Mouse (Mus musculus) lung, postnatal 4 days (tissue): ENCODE measurements around the gene Gm20661.

Experiments used
- DNase-seq, 2 experiments: peaks; one replicate each; pipeline ENCODE4 v3.0.0; 2021

The Gm20661 gene

GRCm38 (mm10) chr9:107982681-107983346 lies at the start of gene Gm20661:
Gm20661 (plus strand) TSS chr9:107983058.
- peak; percentile 88 to 94 for DNase-seq

- DNase-seq: no peak
Observed at GRCm38 (mm10) chr9:107934146-107934545, 48.7 kb upstream of the Gm20661 start.

- DNase-seq: no peak
Observed at GRCm38 (mm10) chr9:107935374-107935773, 47.5 kb upstream of the Gm20661 start, which contains the start of gene Camkv. Camkv (plus strand) TSS chr9:107935674.

GRCm38 (mm10) chr9:107935790-107936214 lies 47.1 kb upstream of the Gm20661 start:
- DNase-seq: peak in 1 of 2 experiments; percentile 43

GRCm38 (mm10) chr9:107936215-107936822 lies 46.5 kb upstream of the Gm20661 start:
- no peak for DNase-seq

GRCm38 (mm10) chr9:107936831-107937230 lies 46.0 kb upstream of the Gm20661 start:
- no peak for DNase-seq

GRCm38 (mm10) chr9:107947241-107948194 lies 35.3 kb upstream of the Gm20661 start:
- no peak for DNase-seq

GRCm38 (mm10) chr9:107949184-107949921 lies 33.5 kb upstream of the Gm20661 start:
- no peak for DNase-seq

- DNase-seq: no peak
Observed at GRCm38 (mm10) chr9:107949922-107950235, 33.0 kb upstream of the Gm20661 start, which contains the start of gene Traip. Traip (plus strand) TSS chr9:107950136.

GRCm38 (mm10) chr9:107950460-107951355 lies 32.1 kb upstream of the Gm20661 start:
- peak; percentile 94 for DNase-seq

- DNase-seq: peak in 1 of 2 experiments; percentile 44
Observed at GRCm38 (mm10) chr9:107955613-107956289, 27.1 kb upstream of the Gm20661 start.

GRCm38 (mm10) chr9:107957141-107957540 lies 25.7 kb upstream of the Gm20661 start:
- DNase-seq: no peak

- DNase-seq: peak in 1 of 2 experiments; percentile 51
Observed at GRCm38 (mm10) chr9:107959896-107960295, 23.0 kb upstream of the Gm20661 start.

- DNase-seq: no peak
Observed at GRCm38 (mm10) chr9:107960928-107961327, 21.9 kb upstream of the Gm20661 start.

GRCm38 (mm10) chr9:107961351-107961762 lies 21.5 kb upstream of the Gm20661 start:
- DNase-seq: no peak

GRCm38 (mm10) chr9:107961881-107962280 lies 21.0 kb upstream of the Gm20661 start:
- DNase-seq: peak; percentile 45 to 67

- DNase-seq: no peak
Observed at GRCm38 (mm10) chr9:107962916-107963315, 19.9 kb upstream of the Gm20661 start.

GRCm38 (mm10) chr9:107963700-107964099 lies 19.2 kb upstream of the Gm20661 start:
- peak; percentile 81 to 92 for DNase-seq

- no peak for DNase-seq
Observed at GRCm38 (mm10) chr9:107964681-107965080, 18.2 kb upstream of the Gm20661 start.

- DNase-seq: no peak
Observed at GRCm38 (mm10) chr9:107966676-107967075, 16.2 kb upstream of the Gm20661 start.

GRCm38 (mm10) chr9:107967437-107967836 lies 15.4 kb upstream of the Gm20661 start:
- no peak for DNase-seq
